Mouse (Mus musculus) activated CD4-positive, CD25-positive, alpha-beta regulatory T cell, adult 4 months (primary cell): Measurements from ENCODE around the gene Galnt18. TPM values are rescaled to one million over a fixed set of nuclear protein-coding genes. Genes with fewer than 3 reads are reported as not detected.

Experiments used
- ATAC-seq: one replicate; pipeline ENCODE4 v1.8.0; 2017
- polyA plus RNA-seq, 2 experiments: library from polyadenylated mRNA; unstranded; fragments of 100-300 nt; shearing (Covaris generic); gene quantifications; one replicate each; pipeline ENCODE4 v1.2.1; 2017

Galnt18 gene
- polyA plus RNA-seq, 2 experiments from 2014 or later = not detected

GRCm38 (mm10) chr7:111559011-111559410 lies 220.8 kb downstream of the Galnt18 start:
- ATAC-seq = no peak

- ATAC-seq = no peak
These were observed 228.8 kb downstream of the Galnt18 start for GRCm38 (mm10) chr7:111550987-111551386.

GRCm38 (mm10) chr7:111547069-111547468 lies 232.7 kb downstream of the Galnt18 start:
- no peak for ATAC-seq

- ATAC-seq = no peak
These were observed 234.2 kb downstream of the Galnt18 start for GRCm38 (mm10) chr7:111545614-111546013.

GRCm38 (mm10) chr7:111537946-111538345 lies 241.8 kb downstream of the Galnt18 start:
- ATAC-seq = no peak

- no peak for ATAC-seq
These were observed 244.9 kb downstream of the Galnt18 start for GRCm38 (mm10) chr7:111534826-111535405.

- ATAC-seq = no peak
These were observed 250.7 kb downstream of the Galnt18 start for GRCm38 (mm10) chr7:111528961-111529643.

GRCm38 (mm10) chr7:111528462-111528861 lies 251.3 kb downstream of the Galnt18 start:
- no peak for ATAC-seq

GRCm38 (mm10) chr7:111520881-111521280 lies 258.9 kb downstream of the Galnt18 start:
- ATAC-seq = no peak

GRCm38 (mm10) chr7:111518581-111519242 lies 261.1 kb downstream of the Galnt18 start:
- ATAC-seq = no peak

GRCm38 (mm10) chr7:111516882-111517281 lies 262.9 kb downstream of the Galnt18 start:
- ATAC-seq = no peak

- ATAC-seq = no peak
These were observed 264.3 kb downstream of the Galnt18 start for GRCm38 (mm10) chr7:111515471-111515870.

- ATAC-seq = no peak
These were observed 270.5 kb downstream of the Galnt18 start for GRCm38 (mm10) chr7:111509167-111509854.

GRCm38 (mm10) chr7:111500616-111501015 lies 279.2 kb downstream of the Galnt18 start:
- no peak for ATAC-seq

- no peak for ATAC-seq
These were observed 280.5 kb downstream of the Galnt18 start for GRCm38 (mm10) chr7:111499255-111499790.

- ATAC-seq = no peak
These were observed 282.6 kb downstream of the Galnt18 start for GRCm38 (mm10) chr7:111497191-111497590.

- ATAC-seq = no peak
These were observed 287.4 kb downstream of the Galnt18 start for GRCm38 (mm10) chr7:111492242-111492949.

- no peak for ATAC-seq
These were observed 288.2 kb downstream of the Galnt18 start for GRCm38 (mm10) chr7:111491566-111491965.

- no peak for ATAC-seq
These were observed 292.9 kb downstream of the Galnt18 start for GRCm38 (mm10) chr7:111486811-111487333.

GRCm38 (mm10) chr7:111483896-111484295 lies 295.9 kb downstream of the Galnt18 start:
- ATAC-seq = no peak

- no peak for ATAC-seq
These were observed 296.5 kb downstream of the Galnt18 start for GRCm38 (mm10) chr7:111483321-111483720.

GRCm38 (mm10) chr7:111467715-111468114 lies 312.1 kb downstream of the Galnt18 start:
- no peak for ATAC-seq
